Mouse (Mus musculus): ENCODE measurements around the gene Tmem178b.

GRCm38 (mm10) chr6:40063899-40064298, 190.8 kb downstream of the Tmem178b start:
- TF ChIP-seq POLR2A (IDR thresholded peaks at IDR 0.05; ENCODE audit: borderline replicate concordance, control insufficient read depth, low read depth, low read length) (no peak), CTCF (IDR thresholded peaks at IDR 0.05; ENCODE audit: control insufficient read depth, insufficient read depth, low read length) (no peak)
